Mouse (Mus musculus) fat pad, adult 2 months (tissue): Measurements from ENCODE around the gene Prkca.

Experiments
- DNase-seq: peaks from one replicate; pipeline ENCODE4 v3.0.0-alpha.2; 2011; ENCODE audit warnings: low read depth, low spot score; ENCODE audit errors: extremely low read depth

The Prkca gene

DNA sequence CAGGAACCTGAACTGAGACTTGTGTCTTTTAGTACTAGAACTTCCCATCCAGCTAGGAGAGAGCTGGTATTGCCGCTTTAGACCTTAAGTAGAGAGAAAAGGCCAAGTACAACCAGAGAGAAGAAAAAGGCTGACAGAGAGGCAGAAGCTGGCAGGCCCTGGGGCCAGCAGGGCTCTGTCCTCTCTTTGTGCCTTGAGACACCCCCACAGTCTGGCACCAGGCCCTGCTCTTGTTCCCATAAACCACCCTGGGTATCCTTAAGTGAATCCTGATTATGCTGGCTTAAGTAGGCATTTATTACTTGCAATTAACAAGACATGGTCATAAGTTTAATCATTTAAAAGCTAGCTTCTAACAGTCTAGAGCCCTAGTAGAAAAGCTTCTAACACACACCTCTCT is 43.3 kb downstream of the Prkca start:
- DNase-seq, result peak; percentile 28

DNA sequence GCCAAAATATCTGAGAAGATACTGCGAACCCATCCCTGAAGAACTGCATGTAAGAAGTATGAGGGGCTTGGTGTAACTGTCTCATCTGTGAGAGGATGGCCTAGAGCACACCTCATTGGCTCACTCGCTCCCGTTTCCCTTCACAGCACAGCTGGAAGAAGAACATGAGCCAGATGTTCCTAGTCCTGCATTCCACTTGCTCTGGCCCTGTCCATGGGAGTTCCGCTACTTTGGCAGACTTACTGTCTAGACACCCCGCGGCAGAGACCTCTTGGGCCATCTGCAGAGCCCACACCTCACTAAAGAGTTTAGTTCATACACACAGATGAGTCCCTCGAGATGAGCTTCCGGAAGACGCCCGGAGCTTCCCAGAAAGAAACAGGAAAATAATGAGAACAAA is 43.8 kb downstream of the Prkca start:
- DNase-seq, result no peak

DNA sequence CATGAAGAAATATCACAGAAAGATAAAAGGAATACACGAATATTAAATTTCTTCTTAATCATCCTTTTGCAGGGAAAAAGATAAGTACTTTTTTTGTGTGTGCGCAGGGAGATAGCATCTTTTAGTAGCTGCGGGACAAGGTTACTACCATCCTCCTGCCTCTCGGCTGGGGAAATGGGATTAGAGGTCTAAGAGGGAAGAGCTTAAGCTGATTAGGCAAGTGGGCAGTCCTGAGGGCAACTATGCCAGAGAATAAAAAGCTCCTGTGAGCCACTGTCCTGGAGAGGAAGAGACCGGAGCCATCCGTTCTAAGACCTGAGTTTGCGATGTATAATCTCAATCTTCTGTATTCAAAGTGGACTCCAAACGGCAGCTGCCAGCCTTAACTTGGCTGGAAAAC is 45.8 kb downstream of the Prkca start:
- no peak for DNase-seq

DNA sequence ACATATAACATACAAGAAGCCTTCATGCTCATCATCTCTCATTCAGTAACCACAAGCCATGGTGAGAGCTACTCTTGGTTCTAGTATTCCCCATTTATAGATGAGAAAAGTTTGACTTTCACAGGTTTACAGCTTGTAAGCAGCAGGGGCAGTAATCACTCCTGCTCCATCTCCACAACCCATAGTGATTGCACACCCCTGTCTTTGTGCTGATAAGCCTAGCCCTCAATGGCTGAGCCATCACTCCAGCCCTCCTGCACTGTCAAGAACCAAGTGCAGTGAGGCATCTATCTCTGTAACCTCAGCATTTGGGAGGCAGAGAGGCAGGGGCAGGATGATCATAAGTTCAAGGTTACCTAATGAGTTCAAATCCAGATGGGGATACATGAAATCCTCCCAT is 48.4 kb downstream of the Prkca start:
- no peak for DNase-seq

DNA sequence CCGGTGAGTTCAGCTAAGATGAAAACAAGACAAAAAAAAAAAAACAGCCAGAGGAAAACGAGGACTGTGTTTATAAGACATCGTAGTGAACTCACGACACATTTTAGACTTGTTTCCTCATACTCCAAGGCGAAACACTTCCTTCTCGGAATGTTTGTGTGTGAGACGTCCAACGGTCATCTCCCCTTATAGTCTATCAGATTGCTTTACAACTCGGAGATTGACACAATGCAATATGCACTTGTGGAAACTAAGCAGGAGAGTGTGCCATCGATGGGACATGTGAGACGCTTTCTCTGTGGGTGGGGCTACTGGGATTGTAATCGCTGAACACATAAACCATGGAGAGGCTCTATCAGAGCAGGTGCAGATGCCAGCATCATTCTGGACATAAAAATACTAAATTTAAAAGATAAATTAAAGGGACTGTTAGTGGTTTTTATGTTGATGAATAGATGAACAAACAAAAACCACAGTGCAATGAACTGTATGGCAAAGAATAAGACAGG is 49.4 kb downstream of the Prkca start:
- DNase-seq, result no peak

DNA sequence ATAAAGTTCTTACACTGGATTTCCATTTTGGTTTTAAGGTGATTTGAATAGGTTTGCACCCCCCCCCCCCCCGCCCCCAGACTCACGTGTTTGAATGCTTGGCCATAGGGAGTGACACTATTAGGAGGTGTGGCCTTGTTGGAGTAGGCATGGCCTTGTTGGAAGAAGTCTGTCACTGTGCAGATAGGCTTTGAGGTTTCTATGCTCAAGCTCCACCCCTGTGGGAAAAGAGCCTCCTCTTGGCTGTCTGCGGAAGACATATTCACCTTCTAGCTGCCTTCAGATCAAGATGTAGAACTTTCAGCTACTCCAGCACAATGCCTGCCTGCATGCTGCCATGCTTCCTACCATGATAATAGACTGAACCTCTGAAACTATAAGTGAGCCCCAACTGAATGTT is 49.9 kb downstream of the Prkca start:
- no peak for DNase-seq

DNA sequence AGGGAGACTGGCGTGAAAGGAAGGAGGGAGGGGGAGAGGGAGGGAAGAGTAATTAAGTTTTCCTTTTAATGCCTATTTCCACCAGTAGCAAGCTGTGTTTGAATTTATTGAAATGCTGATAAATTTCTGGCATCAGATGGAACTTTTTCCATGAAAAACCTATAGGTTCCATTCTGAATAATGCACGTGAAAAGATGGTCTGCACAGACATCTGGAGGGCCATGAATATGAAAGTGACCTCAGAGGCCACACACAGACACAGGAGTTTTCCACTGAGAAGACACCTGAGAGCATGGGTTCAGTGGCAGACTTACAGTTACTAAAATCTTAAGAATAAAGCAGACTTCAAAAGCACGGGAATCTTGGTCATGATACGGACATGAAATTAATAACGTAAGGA is 54.5 kb downstream of the Prkca start:
- no peak for DNase-seq

DNA sequence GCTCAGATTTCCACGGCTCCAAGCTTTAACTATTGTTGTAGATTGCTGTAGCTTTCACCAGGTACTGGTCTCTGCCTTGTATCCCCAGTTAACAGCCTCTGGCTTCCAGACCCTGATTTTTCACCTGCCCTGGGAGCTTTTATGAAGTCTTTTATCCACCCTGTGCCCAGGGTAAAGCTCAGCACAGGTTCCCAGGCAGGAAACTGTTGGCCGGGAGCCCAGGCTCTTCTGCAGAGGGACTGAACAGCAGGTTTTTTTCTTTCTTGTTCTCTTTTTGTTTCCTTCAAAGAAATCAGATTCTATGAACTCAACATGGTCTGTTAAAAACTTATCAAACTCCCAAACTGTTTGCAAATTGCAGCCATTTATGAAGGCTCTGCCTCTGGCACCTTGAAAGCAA is 56.4 kb downstream of the Prkca start:
- no peak for DNase-seq

DNA sequence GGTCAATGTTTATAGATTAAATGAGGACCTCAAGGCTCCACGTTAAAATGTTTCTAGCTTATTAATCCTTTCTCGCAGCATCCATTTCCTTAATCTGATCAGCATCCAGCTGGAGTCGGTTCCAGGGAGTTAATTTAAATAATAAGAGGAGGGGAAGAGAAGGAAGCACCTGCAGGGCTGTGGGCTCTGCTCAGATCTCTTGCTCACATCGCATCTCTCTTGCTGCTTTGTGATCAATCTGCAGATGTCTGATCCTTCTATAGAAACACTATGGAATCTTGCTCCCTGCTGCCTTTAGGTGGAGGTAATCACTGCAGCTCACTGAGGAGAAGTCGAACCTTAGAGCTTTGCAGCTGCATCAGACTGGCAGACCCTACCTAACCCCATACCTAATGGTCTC is 58.7 kb downstream of the Prkca start:
- DNase-seq, result no peak

DNA sequence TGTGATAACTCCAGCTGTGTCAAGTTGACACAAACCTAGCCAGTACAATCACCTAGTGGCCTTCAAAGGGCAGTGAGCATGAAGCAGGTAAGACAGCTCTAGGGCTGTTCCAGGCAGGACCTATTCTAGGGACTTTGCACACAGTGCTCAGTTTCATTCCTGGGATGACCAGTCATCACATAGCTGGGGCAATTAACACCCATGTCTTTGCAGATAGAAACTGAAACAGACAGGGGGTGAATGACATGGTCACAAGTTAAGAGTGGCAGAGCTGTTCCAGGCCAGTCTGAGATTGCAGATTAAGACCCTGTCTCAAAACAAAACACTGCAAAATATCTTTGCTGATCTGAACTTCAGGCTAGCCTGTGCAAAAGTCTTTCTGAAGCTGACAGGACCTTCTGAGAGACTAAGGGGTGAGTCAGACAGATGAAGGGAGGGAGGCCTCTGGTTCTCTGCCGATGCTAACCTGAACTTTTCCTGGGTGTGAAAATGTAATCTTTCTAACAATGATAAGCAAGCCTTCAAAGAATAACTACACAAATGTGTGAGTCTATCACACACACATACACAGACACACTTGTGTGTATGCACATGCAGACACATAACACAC is 60.8 kb downstream of the Prkca start:
- DNase-seq, result no peak

DNA sequence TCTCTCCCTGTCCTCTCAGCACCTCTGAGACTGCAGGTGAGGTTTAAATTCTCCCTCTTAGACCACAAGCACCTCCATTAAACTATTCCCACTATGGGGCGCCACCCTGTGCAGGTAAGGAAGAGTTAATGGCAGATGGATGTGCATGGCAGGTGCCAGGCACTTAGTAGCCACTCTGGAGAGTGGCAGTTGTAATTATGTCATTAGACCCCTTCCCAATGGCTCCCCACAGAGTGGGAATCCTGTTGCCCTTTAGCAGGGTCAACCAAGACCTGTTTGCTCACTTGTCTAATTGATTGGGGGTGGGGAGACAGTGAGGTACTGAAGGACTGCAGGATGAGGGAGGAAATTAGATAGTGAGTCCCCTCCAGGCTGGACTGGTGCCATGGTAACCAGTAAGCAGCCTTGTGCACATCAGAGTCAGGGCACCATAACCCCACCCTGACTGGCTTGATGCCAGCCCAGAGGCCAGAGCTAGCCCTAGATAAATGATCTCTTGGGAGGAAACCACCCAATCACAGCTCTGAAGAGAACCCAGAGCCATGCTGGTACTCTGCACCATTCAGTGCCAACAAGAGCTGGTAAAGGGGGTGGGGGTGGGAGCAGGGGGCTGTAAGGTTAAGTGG is 63.9 kb downstream of the Prkca start:
- no peak for DNase-seq

DNA sequence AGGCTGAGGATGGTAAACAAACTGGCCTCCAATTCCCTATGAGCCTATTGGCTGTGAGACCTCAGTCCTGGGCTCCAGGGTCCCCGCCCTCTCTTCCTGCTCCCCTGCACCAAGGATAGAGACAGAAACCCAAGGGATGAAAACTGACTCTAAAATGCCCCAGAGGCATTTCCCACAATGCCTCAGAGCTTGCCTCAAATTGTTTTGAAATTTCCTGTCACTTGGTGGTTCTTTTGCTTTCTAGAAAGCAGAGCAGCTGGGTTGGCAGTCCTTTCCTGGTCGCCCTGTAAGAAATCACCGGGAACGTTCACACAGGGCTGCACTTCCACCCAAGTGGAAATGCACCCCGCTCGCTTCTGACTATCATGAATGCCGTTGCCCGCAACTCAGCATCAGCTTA is 66.6 kb downstream of the Prkca start:
- DNase-seq, result no peak

DNA sequence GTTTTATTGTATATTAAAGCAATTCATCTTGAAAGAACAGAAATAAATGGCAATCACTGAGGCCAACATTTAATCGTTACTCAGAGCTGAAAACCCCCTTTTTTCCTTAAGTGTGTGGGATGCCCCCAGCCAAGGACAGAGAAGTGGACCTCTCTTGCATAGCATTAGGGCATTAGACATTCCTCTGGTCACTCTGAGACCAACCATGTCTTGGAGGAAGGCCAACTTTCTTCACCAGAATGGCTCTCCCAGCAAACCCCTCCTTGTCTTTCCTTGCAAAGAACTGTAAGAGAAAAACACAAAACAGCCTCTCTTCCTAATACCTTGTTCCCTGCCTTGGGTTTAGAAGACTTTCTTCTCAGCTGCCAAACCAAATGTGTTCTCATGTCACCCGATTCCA is 67.6 kb downstream of the Prkca start:
- no peak for DNase-seq

DNA sequence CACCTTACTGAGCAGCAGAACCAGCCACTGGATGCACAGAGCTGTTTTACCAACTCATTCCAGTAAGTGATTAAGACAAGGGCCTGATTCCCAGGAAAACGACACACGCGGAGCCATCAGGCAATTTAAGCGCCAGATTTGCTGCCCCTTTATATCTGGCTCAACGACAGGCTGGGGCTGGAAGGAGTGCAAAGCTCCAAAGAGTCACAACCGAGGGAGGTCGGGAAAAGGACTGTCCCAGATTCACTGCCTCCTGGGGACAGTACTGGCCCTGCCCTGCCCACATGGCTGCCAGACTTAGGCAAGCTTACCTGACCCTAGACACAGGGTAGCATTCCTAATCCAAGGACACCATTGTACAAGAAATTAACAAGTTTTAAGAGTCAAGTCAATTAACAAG is 69.7 kb downstream of the Prkca start:
- no peak for DNase-seq

DNA sequence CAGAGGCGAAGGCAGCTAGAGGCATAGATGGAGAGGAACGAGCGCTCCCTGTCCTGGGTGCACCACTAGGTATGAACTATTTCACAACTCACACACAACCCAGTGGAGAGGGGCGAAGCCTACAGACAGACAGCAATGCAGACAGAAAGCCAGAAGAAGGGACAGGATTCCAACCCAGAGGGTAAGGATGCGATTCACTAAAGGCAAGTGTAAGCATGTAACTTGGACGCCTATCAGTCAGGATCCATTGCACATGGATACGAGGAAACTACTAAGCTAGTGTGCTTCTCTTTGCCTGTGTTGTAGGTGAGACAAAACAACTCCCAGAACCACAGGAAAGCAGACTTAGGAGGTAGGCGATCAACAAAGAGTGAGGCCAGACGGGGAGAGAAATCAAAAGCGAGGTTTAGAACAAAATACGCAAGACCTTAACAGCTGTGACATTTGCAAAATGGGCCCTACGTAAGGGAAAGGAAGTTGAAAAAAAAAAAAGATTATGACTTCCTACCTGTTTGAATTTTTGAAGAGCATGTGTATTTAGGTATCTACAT is 70.2 kb downstream of the Prkca start:
- no peak for DNase-seq

DNA sequence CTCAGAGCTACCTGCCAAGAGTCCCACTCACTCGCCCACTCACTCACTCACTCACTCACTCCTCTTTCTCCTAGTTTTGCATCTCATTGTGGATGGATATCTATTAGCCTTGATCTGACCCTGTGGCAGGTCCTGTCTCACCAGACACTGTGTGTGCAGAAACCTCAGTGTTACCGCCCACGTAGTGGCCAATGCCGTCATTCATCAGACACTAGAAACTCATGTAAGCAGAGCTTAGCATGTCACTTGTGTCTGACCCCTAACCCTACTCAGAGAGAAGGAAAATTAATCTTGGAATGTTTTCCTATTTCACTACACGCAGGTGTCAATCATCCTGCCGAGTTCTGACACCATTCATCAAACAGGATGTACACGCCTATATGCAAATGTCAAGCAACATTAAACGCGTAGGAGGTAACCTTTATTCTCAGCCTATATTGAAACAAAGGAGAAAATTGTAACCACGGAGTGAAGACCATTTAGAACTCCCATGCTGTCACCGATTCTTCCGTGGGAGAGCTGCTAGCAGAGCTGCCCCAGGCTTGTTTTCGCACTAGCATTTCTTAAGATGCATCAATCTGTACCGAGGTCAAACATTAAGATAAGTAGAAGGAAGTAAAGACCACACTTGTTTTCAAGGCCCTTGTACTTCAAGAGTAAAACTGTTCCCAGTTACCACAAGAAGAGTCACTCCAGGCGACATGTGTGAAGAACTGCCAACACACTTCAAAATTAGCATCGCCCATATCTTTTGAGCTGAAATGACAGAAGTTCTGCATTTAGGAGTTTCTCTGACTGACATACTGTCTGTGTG is 70.9 kb downstream of the Prkca start:
- no peak for DNase-seq

DNA sequence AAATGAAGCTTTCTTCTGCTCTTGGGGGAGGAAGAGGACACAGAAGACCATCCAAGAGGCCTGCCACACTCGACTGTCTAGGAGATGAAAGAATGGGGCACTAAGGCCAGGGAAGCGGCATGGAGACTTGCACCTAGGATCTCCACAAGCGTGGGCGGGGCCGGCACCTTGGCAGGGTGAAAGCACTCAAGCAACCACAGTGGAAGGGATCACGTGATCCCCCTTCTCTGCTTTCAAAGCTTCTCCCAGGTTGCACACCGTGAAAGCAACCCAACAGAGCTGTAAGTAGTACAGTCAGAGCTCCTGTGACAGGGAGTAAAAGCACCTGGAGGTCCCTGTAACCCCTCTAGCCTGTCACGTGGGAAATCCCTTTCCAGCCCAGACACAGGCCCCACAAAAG is 72.4 kb downstream of the Prkca start:
- DNase-seq, result no peak

DNA sequence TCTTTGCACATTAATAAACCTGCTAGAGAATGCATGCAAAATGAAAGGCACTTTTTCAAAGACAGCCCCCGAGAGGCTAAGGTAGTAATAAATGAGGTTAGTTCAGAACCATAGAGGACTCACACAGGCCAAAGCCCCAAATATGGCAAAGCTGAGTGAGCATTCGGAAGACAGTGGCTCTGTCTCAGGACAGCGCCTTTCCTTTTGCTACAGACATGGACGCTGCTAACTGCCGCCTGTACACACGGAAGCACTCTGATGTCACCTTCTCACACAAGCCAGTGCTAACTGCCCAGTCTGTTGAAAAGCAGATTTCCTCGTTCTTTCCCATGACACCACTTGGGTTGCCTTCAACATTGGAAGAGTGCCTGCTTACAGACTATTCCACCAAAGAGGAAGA is 74.2 kb downstream of the Prkca start:
- no peak for DNase-seq

DNA sequence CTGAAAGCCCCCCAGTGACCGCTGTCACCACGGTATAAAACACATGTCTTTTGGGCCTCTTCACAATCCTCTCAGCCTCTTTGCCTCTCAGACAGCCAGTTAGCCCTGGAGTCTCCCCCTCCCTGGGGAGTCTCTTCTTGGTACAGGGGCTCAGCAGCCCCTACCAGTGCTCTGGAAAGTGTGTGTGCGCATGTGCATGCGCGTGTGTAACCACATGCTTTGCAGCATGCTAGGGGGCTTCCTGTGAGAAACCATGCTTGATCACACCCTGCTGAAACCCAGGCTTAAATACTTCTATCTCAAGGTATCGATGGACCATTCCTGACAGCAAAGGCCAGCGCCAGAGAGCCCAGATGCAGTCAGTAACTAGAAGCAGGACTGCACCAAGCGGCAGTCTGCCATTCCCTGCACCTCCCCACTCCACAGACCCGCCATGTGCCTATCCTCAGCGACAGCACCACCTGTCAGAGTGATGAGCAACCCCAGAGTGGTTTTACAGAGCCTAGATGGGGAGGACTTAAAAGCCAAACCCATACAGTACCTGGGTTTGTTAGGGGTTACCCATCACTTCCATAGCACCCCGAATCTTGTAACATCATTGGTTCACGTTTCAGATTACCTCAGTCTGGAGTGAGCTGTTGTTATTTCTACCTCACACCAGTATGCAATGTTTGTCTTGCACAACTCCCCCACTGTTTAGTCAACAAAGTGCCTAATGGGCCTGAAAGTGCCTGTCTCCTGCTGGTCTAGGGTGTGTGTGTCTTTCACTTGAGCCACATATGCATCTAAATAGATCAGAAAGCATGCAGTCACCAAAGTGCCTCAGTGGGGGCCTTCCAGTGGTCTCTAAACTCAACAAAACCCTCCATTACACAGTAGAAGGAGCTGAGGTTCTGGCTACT is 75.1 kb downstream of the Prkca start:
- DNase-seq, result no peak

DNA sequence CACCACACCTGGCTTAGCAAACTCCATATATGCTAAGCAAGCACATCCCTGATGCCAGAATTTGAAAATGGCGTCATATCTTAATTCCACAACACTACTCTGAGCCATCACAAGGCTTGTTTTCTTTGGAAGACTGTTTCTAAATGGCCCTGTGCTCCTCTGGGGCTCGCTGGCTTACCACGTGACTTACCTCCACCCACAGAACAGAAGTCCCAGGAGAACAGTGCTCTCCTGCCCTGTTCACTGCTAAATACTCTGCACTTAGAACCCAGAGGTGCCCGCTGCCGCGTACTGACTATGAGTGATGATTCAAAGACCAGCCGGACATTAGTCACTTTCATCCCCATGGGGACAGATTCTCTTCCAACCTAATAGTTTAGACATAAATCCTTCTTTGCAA is 75.9 kb downstream of the Prkca start:
- DNase-seq, result peak; percentile 36

DNA sequence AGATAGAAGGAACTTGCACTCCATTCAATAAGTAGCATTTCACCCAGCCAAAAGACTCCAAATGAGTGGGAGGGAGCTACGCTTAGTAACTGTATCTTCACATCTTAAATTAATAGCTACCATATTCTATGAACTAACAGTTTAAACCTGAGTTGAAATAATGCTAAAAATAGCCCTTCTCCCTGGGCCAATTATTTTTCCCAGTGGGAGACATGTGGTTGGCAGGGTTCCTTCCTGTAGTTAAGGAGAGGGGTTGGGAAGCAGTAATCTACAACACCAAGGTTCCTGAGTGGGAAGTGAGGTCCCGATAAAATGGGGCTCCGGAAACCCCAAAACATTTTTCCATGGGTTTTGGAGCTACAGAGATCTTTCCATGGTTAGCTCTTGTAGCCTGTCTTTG is 76.7 kb downstream of the Prkca start:
- DNase-seq, result no peak
